Mouse (Mus musculus): ENCODE measurements around the gene Kcnmb4. TPM values are rescaled to one million over a fixed set of nuclear protein-coding genes. Genes with fewer than 3 reads are reported as not detected.

Kcnmb4 gene
- polyA plus RNA-seq, 1 experiment from 2014 or later, result 22.7 TPM

- peaks cover 7% of the 10 kb centered on the region; the same call in 1 of the 2 replicates for H3K9me3 ChIP-seq
- peaks cover 21% of the 10 kb centered on the region for H3K4me1 ChIP-seq
- 96% methylated on average over 3 of the region's 3 CpGs for WGBS
- H3K36me3 ChIP-seq, result no peaks in the 10 kb centered on the region
- no peak overlapping the region for H3K4me2 ChIP-seq (replicated peaks)
- ATAC-seq (ENCODE audit: low FRiP score, low read depth), result no peak
- no peaks in the 10 kb centered on the region for H3K27me3 ChIP-seq (replicated peaks)
- H3K27ac ChIP-seq, result no peak overlapping the region
- no peak overlapping the region for H3K9ac ChIP-seq
- no peak overlapping the region for H3K4me3 ChIP-seq
Observed at GRCm38 (mm10) chr10:116476559-116476958, 2.9 kb upstream of the Kcnmb4 start.

GRCm38 (mm10) chr10:116475725-116476124 is 2.0 kb upstream of the Kcnmb4 start:
- 73% methylated on average over 6 of the region's 6 CpGs for WGBS
- H3K27ac ChIP-seq, result no peak overlapping the region
- H3K4me2 ChIP-seq (replicated peaks), result peak overlapping the region; percentile 95; the same call in 1 of the 2 replicates
- H3K9me3 ChIP-seq, result peaks cover 7% of the 10 kb centered on the region; the same call in 1 of the 2 replicates
- no peaks in the 10 kb centered on the region for H3K27me3 ChIP-seq (replicated peaks)
- no peak overlapping the region for H3K9ac ChIP-seq
- H3K4me3 ChIP-seq, result no peak overlapping the region
- no peaks in the 10 kb centered on the region for H3K36me3 ChIP-seq
- H3K4me1 ChIP-seq, result peaks cover 21% of the 10 kb centered on the region
- no peak for ATAC-seq (ENCODE audit: low FRiP score, low read depth)

DNA sequence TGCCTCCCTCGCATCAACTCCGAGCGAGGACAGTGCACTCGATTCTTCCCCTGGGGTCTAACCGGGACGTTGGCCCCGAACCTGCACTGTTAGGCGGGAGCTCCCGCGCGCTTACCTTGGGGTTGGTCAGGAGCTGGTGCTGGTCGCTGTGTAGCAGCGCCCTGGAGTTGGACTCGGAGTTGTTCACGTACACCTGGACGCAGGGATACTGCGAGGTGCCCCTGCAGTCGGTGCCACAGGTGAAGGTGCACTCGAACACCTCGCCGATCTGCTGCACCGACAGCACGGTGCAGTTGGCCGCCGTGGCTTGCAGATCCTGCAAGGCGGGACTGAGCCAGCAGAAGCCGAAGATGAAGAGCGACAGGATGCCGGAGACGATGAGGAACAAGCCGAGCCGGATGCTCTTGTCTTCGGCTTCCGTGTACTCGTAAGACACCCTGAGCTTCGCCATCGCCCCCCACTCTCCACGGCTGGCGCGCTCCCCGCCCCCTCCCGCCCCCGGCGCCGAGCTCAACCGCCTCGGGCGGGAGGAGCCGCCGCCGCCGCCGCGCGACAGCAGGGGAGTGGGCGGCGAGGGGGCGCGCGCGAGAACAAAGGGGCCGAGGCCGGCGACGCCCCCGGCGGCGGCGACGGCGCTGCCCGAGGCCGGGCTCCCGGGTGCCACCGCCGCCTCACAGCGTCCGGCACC is 463 bp downstream of the Kcnmb4 start:
- peak; percentile 76 for ATAC-seq (ENCODE audit: low FRiP score, low read depth)
- WGBS, result under 1% methylated on average over 67 of the region's 78 CpGs

DNA sequence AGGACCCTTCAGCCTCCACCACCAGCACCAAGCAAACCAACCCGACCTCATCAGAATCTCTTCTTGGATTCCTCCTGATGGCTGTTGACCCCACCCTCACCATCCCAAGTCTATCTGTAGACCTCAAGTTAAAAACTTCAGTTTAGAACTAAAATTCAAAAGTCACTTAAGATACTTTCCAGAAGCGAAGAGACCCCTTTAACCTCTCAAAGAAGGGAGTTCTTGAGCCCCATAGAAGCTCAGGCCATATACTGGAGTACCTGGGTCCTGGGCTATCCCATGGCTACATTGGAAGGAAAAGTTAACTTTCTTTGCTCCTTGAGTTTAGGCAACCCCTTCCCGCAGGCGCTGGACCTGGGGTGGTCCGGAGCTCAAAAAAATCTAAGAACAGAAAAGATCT is 1.1 kb downstream of the Kcnmb4 start:
- Histone ChIP-seq H3K4me3 (peak overlapping the region; percentile 70), H3K4me2 (replicated peaks) (peak overlapping the region; percentile 95), H3K9ac (peak overlapping the region; percentile 81), H3K9me3 (peaks cover 7% of the 10 kb centered on the region; the same call in 1 of the 2 replicates), H3K27me3 (replicated peaks) (no peaks in the 10 kb centered on the region), H3K36me3 (no peaks in the 10 kb centered on the region), H3K4me1 (peaks cover 21% of the 10 kb centered on the region), H3K27ac (0 out of 2 replicates have a peak overlapping the region, but pooled peaks have one; percentile 68)
- ATAC-seq (ENCODE audit: low FRiP score, low read depth), result no peak; the same call in 1 of the 2 replicates
- WGBS, result 11% methylated on average over 5 of the region's 5 CpGs

More for the DNA sequence above, 463 bp downstream of the Kcnmb4 start:
- H3K9ac ChIP-seq, result peak overlapping the region; percentile 81
- no peaks in the 10 kb centered on the region for H3K27me3 ChIP-seq (replicated peaks)
- peak overlapping the region; percentile 68 for H3K27ac ChIP-seq
- H3K4me1 ChIP-seq, result peaks cover 21% of the 10 kb centered on the region
- peak overlapping the region; percentile 70 for H3K4me3 ChIP-seq
- H3K4me2 ChIP-seq (replicated peaks), result peak overlapping the region; percentile 95
- H3K9me3 ChIP-seq, result peaks cover 7% of the 10 kb centered on the region; the same call in 1 of the 2 replicates
- no peaks in the 10 kb centered on the region for H3K36me3 ChIP-seq

- Histone ChIP-seq H3K9ac (no peak overlapping the region), H3K27me3 (replicated peaks) (no peaks in the 10 kb centered on the region), H3K9me3 (no peaks in the 10 kb centered on the region), H3K4me2 (replicated peaks) (0 out of 2 replicates have a peak overlapping the region, but pooled peaks have one; percentile 4), H3K4me3 (no peak overlapping the region), H3K27ac (no peak overlapping the region), H3K36me3 (no peaks in the 10 kb centered on the region), H3K4me1 (peaks cover 21% of the 10 kb centered on the region)
- no peak for ATAC-seq (ENCODE audit: low FRiP score, low read depth)
- 80% methylated on average over 11 of the region's 11 CpGs for WGBS
Observed at GRCm38 (mm10) chr10:116470306-116470925, 3.3 kb downstream of the Kcnmb4 start.

DNA sequence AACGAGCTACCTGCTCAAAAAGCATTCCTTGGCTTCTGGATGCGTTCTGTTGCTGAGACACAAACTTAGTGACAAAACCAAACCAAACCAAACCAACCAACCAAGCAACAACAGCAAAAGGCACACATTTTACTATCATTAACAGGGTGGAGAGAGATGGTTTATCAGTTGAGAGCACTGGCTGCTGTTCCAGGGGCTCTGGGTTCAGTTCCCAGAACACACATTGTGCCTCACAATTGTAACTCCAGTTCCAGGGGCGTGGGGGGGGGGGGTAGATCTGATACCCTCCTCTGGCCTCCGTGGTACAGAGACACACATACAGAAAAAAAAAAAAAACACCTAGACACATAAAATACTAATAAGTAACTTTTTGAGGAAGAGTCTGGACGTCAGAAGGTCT is 5.6 kb downstream of the Kcnmb4 start:
- no peak for ATAC-seq (ENCODE audit: low FRiP score, low read depth)
- Histone ChIP-seq H3K4me1 (peaks cover 11% of the 10 kb centered on the region; the same call in 1 of the 2 replicates), H3K27ac (no peak overlapping the region), H3K27me3 (replicated peaks) (no peaks in the 10 kb centered on the region), H3K36me3 (0 out of 2 replicates have a peak, but pooled peaks cover under 1% of the 10 kb centered on the region), H3K9me3 (no peaks in the 10 kb centered on the region), H3K4me3 (no peak overlapping the region), H3K4me2 (replicated peaks) (no peak overlapping the region), H3K9ac (no peak overlapping the region)
- WGBS, result 89% methylated on average over 5 of the region's 5 CpGs

GRCm38 (mm10) chr10:116463753-116464345 is 9.8 kb downstream of the Kcnmb4 start:
- 94% methylated on average over 12 of the region's 12 CpGs for WGBS

DNA sequence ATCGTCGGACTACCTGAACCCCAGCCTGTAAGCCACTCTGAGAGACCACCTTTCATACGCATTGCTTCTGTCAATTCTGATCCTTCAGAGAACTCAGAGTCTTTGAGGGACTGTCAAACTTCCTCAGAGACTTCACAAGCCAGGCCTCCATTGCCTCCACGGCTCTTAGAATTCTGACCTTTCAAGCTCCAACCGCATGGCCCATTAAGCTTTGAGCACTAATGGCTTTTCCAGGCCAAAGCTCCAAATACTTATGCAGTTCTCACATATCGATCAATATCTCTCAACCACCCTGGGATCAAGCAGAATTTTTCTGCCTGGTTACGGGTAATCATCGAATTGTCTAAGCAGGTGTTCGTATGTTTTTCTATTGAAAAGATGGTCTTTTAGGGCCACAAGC is 12.2 kb downstream of the Kcnmb4 start:
- Histone ChIP-seq H3K27ac (no peak overlapping the region), H3K9me3 (no peaks in the 10 kb centered on the region; the same call in 1 of the 2 replicates), H3K4me3 (no peak overlapping the region), H3K27me3 (replicated peaks) (no peaks in the 10 kb centered on the region), H3K9ac (no peak overlapping the region), H3K4me1 (no peaks in the 10 kb centered on the region), H3K4me2 (replicated peaks) (no peak overlapping the region), H3K36me3 (peaks cover 12% of the 10 kb centered on the region; the same call in 1 of the 2 replicates)
- ATAC-seq (ENCODE audit: low FRiP score, low read depth), result no peak
- WGBS, result 76% methylated on average over 9 of the region's 9 CpGs

More at GRCm38 (mm10) chr10:116463753-116464345, 9.8 kb downstream of the Kcnmb4 start:
- H3K4me3 ChIP-seq, result no peak overlapping the region
- H3K27me3 ChIP-seq (replicated peaks), result no peaks in the 10 kb centered on the region
- no peak overlapping the region for H3K27ac ChIP-seq
- no peak overlapping the region for H3K9ac ChIP-seq
- peaks cover 7% of the 10 kb centered on the region; the same call in 1 of the 2 replicates for H3K36me3 ChIP-seq
- no peaks in the 10 kb centered on the region for H3K4me1 ChIP-seq
- H3K9me3 ChIP-seq, result no peaks in the 10 kb centered on the region
- H3K4me2 ChIP-seq (replicated peaks), result no peak overlapping the region
- no peak for ATAC-seq (ENCODE audit: low FRiP score, low read depth)

GRCm38 (mm10) chr10:116458786-116459185 is 14.9 kb downstream of the Kcnmb4 start:
- H3K9ac ChIP-seq, result no peak overlapping the region
- 94% methylated on average over 9 of the region's 9 CpGs for WGBS
- no peak overlapping the region for H3K4me2 ChIP-seq (replicated peaks)
- H3K36me3 ChIP-seq, result peaks cover 19% of the 10 kb centered on the region; the same call in 1 of the 2 replicates
- no peak for ATAC-seq (ENCODE audit: low FRiP score, low read depth)
- no peaks in the 10 kb centered on the region for H3K4me1 ChIP-seq
- H3K27ac ChIP-seq, result no peak overlapping the region
- H3K27me3 ChIP-seq (replicated peaks), result no peaks in the 10 kb centered on the region
- H3K4me3 ChIP-seq, result no peak overlapping the region
- H3K9me3 ChIP-seq, result no peaks in the 10 kb centered on the region; the same call in 1 of the 2 replicates

DNA sequence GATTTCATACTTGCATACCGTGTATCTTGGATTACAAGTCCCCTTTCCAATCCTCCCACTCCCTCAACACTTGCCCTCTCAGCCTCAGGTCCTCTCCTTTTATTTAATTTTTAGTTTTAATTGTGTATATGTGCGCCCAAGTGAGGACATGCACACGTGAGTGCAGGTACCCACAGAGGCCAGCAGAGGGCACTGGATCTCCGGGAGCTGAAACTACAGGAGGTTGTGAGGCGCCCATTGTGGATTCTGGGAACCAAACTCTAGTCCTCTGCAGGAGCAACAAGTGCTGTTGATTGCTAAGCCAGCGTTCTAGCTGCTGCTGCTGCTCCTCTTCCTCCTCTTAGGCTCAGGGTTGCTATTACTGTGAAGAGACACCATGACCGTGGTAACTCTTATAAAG is 20.9 kb downstream of the Kcnmb4 start:
- H3K4me1 ChIP-seq, result no peaks in the 10 kb centered on the region
- H3K36me3 ChIP-seq, result peaks cover 12% of the 10 kb centered on the region; the same call in 1 of the 2 replicates
- WGBS, result 94% methylated on average over 7 of the region's 7 CpGs
- no peak overlapping the region for H3K27ac ChIP-seq
- no peaks in the 10 kb centered on the region for H3K27me3 ChIP-seq (replicated peaks)
- H3K9ac ChIP-seq, result no peak overlapping the region
- no peak overlapping the region for H3K4me2 ChIP-seq (replicated peaks)
- no peak overlapping the region for H3K4me3 ChIP-seq
- no peak for ATAC-seq (ENCODE audit: low FRiP score, low read depth)
- peaks cover 5% of the 10 kb centered on the region; the same call in 1 of the 2 replicates for H3K9me3 ChIP-seq

DNA sequence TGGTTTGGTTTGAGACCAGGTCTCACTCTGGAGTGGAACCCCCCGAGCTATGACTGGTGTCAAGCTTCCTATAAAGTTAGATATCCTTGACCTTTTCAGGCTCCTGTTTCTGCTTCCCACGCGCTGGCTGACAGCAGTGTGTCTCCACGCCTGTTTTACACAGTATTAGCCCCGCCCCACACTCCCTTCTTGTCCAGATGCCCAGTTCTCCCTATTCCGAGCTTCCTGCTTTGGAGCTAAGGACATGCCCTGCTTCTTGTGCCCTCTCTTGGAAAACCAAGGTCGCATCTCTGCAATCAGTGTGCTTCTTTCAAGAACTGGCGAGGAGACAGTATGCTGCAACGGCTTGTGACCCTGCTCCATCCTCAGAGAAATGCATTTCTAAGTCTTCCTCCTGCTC is 23.1 kb downstream of the Kcnmb4 start:
- 78% methylated on average over 9 of the region's 9 CpGs for WGBS

DNA sequence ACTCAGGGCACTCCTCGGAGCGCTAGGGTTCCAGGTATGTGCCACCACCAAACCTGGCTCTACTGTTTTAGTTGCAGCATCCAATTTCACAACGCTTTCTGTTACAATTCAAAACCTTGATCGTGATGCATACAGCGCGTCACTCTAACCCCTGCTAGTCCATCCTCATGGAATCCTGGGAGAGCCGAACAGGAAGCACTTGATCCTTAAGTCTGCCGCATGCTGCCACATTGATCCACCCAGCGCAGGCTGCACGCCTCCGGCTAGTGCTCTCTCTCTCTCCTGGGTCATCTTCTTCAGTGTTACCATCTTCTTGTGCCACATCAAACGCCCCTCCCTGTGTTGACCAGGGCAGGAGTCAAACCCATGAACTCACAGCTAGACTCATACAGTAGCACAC is 25.5 kb downstream of the Kcnmb4 start:
- Histone ChIP-seq H3K4me2 (replicated peaks) (no peak overlapping the region), H3K36me3 (peaks cover 11% of the 10 kb centered on the region; the same call in 1 of the 2 replicates)
- 96% methylated on average over 12 of the region's 12 CpGs for WGBS

More for the DNA sequence above, 23.1 kb downstream of the Kcnmb4 start:
- no peak overlapping the region for H3K9ac ChIP-seq
- H3K9me3 ChIP-seq, result 0 out of 2 replicates have a peak, but pooled peaks cover 5% of the 10 kb centered on the region
- H3K4me2 ChIP-seq (replicated peaks), result no peak overlapping the region
- 0 out of 2 replicates have a peak, but pooled peaks cover 3% of the 10 kb centered on the region for H3K36me3 ChIP-seq
- H3K27ac ChIP-seq, result no peak overlapping the region
- H3K27me3 ChIP-seq (replicated peaks), result no peaks in the 10 kb centered on the region
- H3K4me3 ChIP-seq, result no peak overlapping the region
- no peaks in the 10 kb centered on the region for H3K4me1 ChIP-seq
- no peak for ATAC-seq (ENCODE audit: low FRiP score, low read depth)

More for the DNA sequence above, 25.5 kb downstream of the Kcnmb4 start:
- Histone ChIP-seq H3K9me3 (0 out of 2 replicates have a peak, but pooled peaks cover 5% of the 10 kb centered on the region), H3K27me3 (replicated peaks) (no peaks in the 10 kb centered on the region), H3K9ac (no peak overlapping the region), H3K4me1 (no peaks in the 10 kb centered on the region), H3K4me3 (no peak overlapping the region), H3K27ac (no peak overlapping the region)
- ATAC-seq (ENCODE audit: low FRiP score, low read depth), result no peak

Data from neural tube, embryonic 12.5 days (tissue).